Mouse (Mus musculus): ENCODE measurements around the gene Ptpn5. TPM values are rescaled to one million over a fixed set of nuclear protein-coding genes. Genes with fewer than 3 reads are reported as not detected.

Gene Ptpn5
- polyA plus RNA-seq, 1 experiment from 2014 or later = 184 TPM

GRCm38 (mm10) chr7:47108779-47109189, 24.7 kb downstream of the Ptpn5 start:
- Histone ChIP-seq H3K36me3 (replicated peaks) (peaks cover 13% of the 10 kb centered on the region; the same call in 1 of the 2 replicates), H3K27me3 (replicated peaks) (no peaks in the 10 kb centered on the region), H3K4me3 (no peak overlapping the region), H3K27ac (no peak overlapping the region), H3K9ac (no peak overlapping the region), H3K9me3 (no peaks in the 10 kb centered on the region), H3K4me2 (no peak overlapping the region), H3K4me1 (no peaks in the 10 kb centered on the region)
- WGBS = 91% methylated on average over 13 of the region's 13 CpGs
- no peak for ATAC-seq (replicated peaks)

- no peaks in the 10 kb centered on the region for H3K27me3 ChIP-seq (replicated peaks)
- peaks cover 8% of the 10 kb centered on the region; the same call in 1 of the 2 replicates for H3K36me3 ChIP-seq (replicated peaks)
- H3K4me1 ChIP-seq = no peaks in the 10 kb centered on the region
- H3K9me3 ChIP-seq = no peaks in the 10 kb centered on the region
- no peak overlapping the region for H3K4me2 ChIP-seq
- no peak overlapping the region for H3K4me3 ChIP-seq
- no peak for ATAC-seq (replicated peaks)
- H3K9ac ChIP-seq = no peak overlapping the region
- no peak overlapping the region for H3K27ac ChIP-seq
Observed at GRCm38 (mm10) chr7:47106949-47107348, 26.5 kb downstream of the Ptpn5 start.

- Histone ChIP-seq H3K36me3 (replicated peaks) (peaks cover 4% of the 10 kb centered on the region; the same call in 1 of the 2 replicates), H3K27ac (no peak overlapping the region), H3K9ac (no peak overlapping the region), H3K27me3 (replicated peaks) (no peaks in the 10 kb centered on the region), H3K9me3 (no peaks in the 10 kb centered on the region), H3K4me3 (no peak overlapping the region), H3K4me2 (no peak overlapping the region), H3K4me1 (no peaks in the 10 kb centered on the region)
- ATAC-seq (replicated peaks) = no peak
- WGBS = 81% methylated on average over 1 of the region's 1 CpGs
Observed at GRCm38 (mm10) chr7:47103671-47104414, 29.6 kb downstream of the Ptpn5 start.

GRCm38 (mm10) chr7:47102970-47103369, 30.5 kb downstream of the Ptpn5 start:
- Histone ChIP-seq H3K9ac (no peak overlapping the region), H3K4me3 (no peak overlapping the region), H3K36me3 (replicated peaks) (peaks cover 4% of the 10 kb centered on the region; the same call in 1 of the 2 replicates), H3K27me3 (replicated peaks) (no peaks in the 10 kb centered on the region), H3K9me3 (no peaks in the 10 kb centered on the region), H3K4me1 (no peaks in the 10 kb centered on the region), H3K4me2 (no peak overlapping the region), H3K27ac (no peak overlapping the region)
- WGBS = 68% methylated on average over 2 of the region's 2 CpGs
- ATAC-seq (replicated peaks) = no peak

- ATAC-seq (replicated peaks) = no peak
- Histone ChIP-seq H3K9ac (no peak overlapping the region), H3K27ac (no peak overlapping the region), H3K4me2 (no peak overlapping the region), H3K4me3 (no peak overlapping the region), H3K27me3 (replicated peaks) (no peaks in the 10 kb centered on the region), H3K36me3 (replicated peaks) (0 out of 2 replicates have a peak, but pooled peaks cover 5% of the 10 kb centered on the region), H3K4me1 (no peaks in the 10 kb centered on the region), H3K9me3 (no peaks in the 10 kb centered on the region)
- 61% methylated on average over 6 of the region's 6 CpGs for WGBS
Observed at GRCm38 (mm10) chr7:47100615-47101014, 32.9 kb downstream of the Ptpn5 start.

- H3K36me3 ChIP-seq (replicated peaks) = 0 out of 2 replicates have a peak, but pooled peaks cover 4% of the 10 kb centered on the region
- no peaks in the 10 kb centered on the region for H3K27me3 ChIP-seq (replicated peaks)
- no peaks in the 10 kb centered on the region for H3K9me3 ChIP-seq
- no peaks in the 10 kb centered on the region for H3K4me1 ChIP-seq
- 82% methylated on average over 7 of the region's 7 CpGs for WGBS
- H3K4me3 ChIP-seq = no peak overlapping the region
- H3K9ac ChIP-seq = no peak overlapping the region
- no peak overlapping the region for H3K4me2 ChIP-seq
- ATAC-seq (replicated peaks) = no peak
- H3K27ac ChIP-seq = no peak overlapping the region
Observed at GRCm38 (mm10) chr7:47099306-47099705, 34.2 kb downstream of the Ptpn5 start.

- no peak overlapping the region for H3K9ac ChIP-seq
- H3K27me3 ChIP-seq (replicated peaks) = no peaks in the 10 kb centered on the region
- H3K4me2 ChIP-seq = no peak overlapping the region
- no peak for ATAC-seq (replicated peaks)
- no peak overlapping the region for H3K27ac ChIP-seq
- H3K4me3 ChIP-seq = no peak overlapping the region
- 66% methylated on average over 7 of the region's 7 CpGs for WGBS
- H3K4me1 ChIP-seq = no peaks in the 10 kb centered on the region
- no peaks in the 10 kb centered on the region for H3K9me3 ChIP-seq
- 0 out of 2 replicates have a peak, but pooled peaks cover 4% of the 10 kb centered on the region for H3K36me3 ChIP-seq (replicated peaks)
Observed at GRCm38 (mm10) chr7:47098044-47098443, 35.4 kb downstream of the Ptpn5 start.

GRCm38 (mm10) chr7:47094969-47095368, 38.5 kb downstream of the Ptpn5 start:
- Histone ChIP-seq H3K4me1 (no peaks in the 10 kb centered on the region), H3K27me3 (replicated peaks) (no peaks in the 10 kb centered on the region), H3K27ac (no peak overlapping the region), H3K36me3 (replicated peaks) (peaks cover 20% of the 10 kb centered on the region; the same call in 1 of the 2 replicates), H3K9me3 (no peaks in the 10 kb centered on the region), H3K4me3 (no peak overlapping the region), H3K4me2 (no peak overlapping the region), H3K9ac (no peak overlapping the region)
- ATAC-seq (replicated peaks) = no peak
- 73% methylated on average over 2 of the region's 2 CpGs for WGBS

- no peak for ATAC-seq (replicated peaks)
Observed at GRCm38 (mm10) chr7:47093935-47094334, 39.5 kb downstream of the Ptpn5 start.

GRCm38 (mm10) chr7:47085075-47085474, 48.4 kb downstream of the Ptpn5 start:
- Histone ChIP-seq H3K4me2 (no peak overlapping the region), H3K27ac (no peak overlapping the region), H3K4me3 (no peak overlapping the region), H3K9me3 (no peaks in the 10 kb centered on the region), H3K4me1 (no peaks in the 10 kb centered on the region), H3K9ac (no peak overlapping the region), H3K36me3 (replicated peaks) (peaks cover 45% of the 10 kb centered on the region), H3K27me3 (replicated peaks) (no peaks in the 10 kb centered on the region)
- ATAC-seq (replicated peaks) = no peak
- 73% methylated on average over 1 of the region's 1 CpGs for WGBS

More at GRCm38 (mm10) chr7:47093935-47094334, 39.5 kb downstream of the Ptpn5 start:
- H3K9me3 ChIP-seq = no peaks in the 10 kb centered on the region
- H3K36me3 ChIP-seq (replicated peaks) = peaks cover 21% of the 10 kb centered on the region
- no peaks in the 10 kb centered on the region for H3K4me1 ChIP-seq
- H3K9ac ChIP-seq = no peak overlapping the region
- no peak overlapping the region for H3K4me3 ChIP-seq
- H3K27me3 ChIP-seq (replicated peaks) = no peaks in the 10 kb centered on the region
- H3K27ac ChIP-seq = no peak overlapping the region
- WGBS = 78% methylated on average over 5 of the region's 5 CpGs
- H3K4me2 ChIP-seq = no peak overlapping the region

- Histone ChIP-seq H3K9ac (no peak overlapping the region), H3K9me3 (no peaks in the 10 kb centered on the region), H3K27ac (no peak overlapping the region), H3K4me2 (no peak overlapping the region), H3K4me1 (no peaks in the 10 kb centered on the region), H3K27me3 (replicated peaks) (no peaks in the 10 kb centered on the region), H3K36me3 (replicated peaks) (peaks cover 46% of the 10 kb centered on the region; the same call in 1 of the 2 replicates), H3K4me3 (no peak overlapping the region)
- ATAC-seq (replicated peaks) = peak; percentile 51
- 51% methylated on average over 6 of the region's 6 CpGs for WGBS
Observed at GRCm38 (mm10) chr7:47081277-47081676, 52.2 kb downstream of the Ptpn5 start.

- H3K36me3 ChIP-seq (replicated peaks) = peaks cover 44% of the 10 kb centered on the region; the same call in 1 of the 2 replicates
- no peak overlapping the region for H3K4me3 ChIP-seq
- ATAC-seq (replicated peaks) = 0 out of 2 replicates have a peak, but pooled peaks have one; percentile 25
- no peaks in the 10 kb centered on the region for H3K4me1 ChIP-seq
- no peak overlapping the region for H3K27ac ChIP-seq
- H3K4me2 ChIP-seq = no peak overlapping the region
- no peaks in the 10 kb centered on the region for H3K9me3 ChIP-seq
- no peaks in the 10 kb centered on the region for H3K27me3 ChIP-seq (replicated peaks)
- 70% methylated on average over 3 of the region's 3 CpGs for WGBS
- H3K9ac ChIP-seq = no peak overlapping the region
Observed at GRCm38 (mm10) chr7:47080868-47081267, 52.6 kb downstream of the Ptpn5 start.

- Histone ChIP-seq H3K36me3 (replicated peaks) (peaks cover 20% of the 10 kb centered on the region; the same call in 1 of the 2 replicates), H3K9me3 (no peaks in the 10 kb centered on the region), H3K9ac (no peak overlapping the region), H3K4me1 (no peaks in the 10 kb centered on the region), H3K4me2 (no peak overlapping the region), H3K27me3 (replicated peaks) (no peaks in the 10 kb centered on the region), H3K27ac (no peak overlapping the region), H3K4me3 (no peak overlapping the region)
- no peak for ATAC-seq (replicated peaks)
- 76% methylated on average over 8 of the region's 8 CpGs for WGBS
Observed at GRCm38 (mm10) chr7:47077451-47077850, 56.0 kb downstream of the Ptpn5 start.
